Mouse (Mus musculus): Measurements from ENCODE around the gene Peli1.

Peli1 gene

DNA sequence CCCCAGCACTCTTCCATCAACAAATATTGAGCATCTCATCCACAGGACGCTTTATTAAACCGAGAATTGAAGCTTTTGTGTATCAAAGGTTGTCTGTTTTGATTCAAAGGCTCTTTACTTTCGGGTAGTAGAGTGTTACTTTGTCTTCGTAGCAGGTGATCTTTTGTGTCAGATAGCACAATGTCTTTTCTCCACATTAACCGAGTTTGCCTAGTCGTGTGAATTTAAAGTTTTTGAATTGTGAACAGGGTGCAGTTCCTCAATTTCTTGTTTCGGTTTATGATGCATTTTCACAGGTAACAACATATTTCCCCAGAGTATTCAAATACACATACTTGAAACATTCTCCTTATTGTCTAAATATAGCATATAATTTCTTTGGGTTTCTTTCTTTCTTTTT, 1.5 kb downstream of the Peli1 start:
- peak; percentile 30 to 50 for DNase-seq (ENCODE audit: low spot score in 2 of 2)

DNA sequence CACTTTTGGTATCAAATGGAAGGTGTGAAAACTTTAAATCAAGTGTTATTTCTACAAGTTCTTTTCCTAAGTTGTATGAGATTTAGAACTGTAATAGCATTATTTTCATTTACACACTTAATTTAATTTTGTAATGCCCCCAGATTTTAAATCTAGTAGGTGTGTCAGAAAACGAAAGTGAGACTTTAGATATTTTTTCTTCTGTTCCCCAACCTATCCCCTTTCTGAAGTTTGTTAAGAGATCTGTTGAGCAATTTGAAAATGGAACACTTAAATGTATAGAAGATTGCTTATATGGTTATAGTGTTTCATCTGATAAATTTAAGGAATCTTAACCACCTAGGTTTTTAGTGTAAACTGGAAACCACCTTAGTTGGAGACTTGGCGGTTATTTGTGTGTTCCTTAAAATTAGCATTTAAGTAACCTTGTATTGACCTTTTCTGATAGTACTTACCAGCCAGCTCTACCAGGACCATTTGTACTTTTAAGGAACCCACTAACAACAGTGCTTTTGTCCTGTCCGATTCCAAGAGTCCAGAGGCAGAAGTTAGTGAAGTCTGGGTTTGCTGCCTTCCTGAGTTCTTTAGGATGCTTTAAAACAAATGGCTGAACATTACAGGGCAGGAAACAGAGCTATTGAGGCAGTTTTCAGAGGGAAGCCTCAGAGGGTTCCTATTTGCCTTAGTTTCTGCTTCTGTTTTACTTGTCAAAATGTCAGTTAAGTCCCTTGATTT, 2.2 kb downstream of the Peli1 start:
- DNase-seq (ENCODE audit: low spot score in 2 of 2) = no peak

DNA sequence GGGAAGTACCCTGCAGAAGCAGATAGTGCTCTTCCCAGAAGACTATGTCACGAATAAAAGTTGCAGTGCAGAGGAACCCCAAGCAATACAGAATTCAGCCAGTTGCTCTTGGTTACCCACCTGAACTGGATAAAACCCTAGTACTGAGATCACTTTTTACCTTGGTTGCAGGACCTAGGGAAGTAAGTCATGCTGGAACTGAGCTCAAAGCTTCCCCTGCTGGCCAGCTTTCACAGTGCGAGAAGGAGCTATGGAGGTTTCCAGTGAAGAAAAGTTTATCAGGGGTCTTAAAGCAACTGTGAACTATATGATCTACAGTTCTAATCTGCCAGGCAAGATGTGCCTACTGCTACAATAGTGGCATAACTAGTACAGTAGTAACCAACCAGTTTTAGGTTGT, 5.5 kb downstream of the Peli1 start:
- DNase-seq (ENCODE audit: low spot score in 2 of 2) = no peak

DNA sequence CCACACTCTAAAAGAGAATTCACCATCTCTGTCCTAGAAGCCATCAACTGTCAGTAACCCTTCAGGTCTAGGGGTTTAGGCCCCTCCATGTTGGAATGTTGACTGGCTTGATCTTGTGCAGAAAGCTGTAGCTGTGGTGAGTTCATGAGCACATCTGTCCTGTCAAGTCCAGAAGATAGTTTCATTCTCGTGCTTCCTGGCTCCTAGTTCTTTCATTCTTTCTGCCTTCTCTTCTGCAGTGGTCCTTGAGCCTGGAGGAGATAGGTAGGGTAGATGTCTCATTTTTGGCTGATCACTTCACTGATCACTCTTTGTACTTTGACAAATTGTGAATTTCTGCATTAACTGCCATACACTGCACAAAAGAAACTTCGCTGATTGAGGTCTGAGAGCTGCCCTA, 7.4 kb downstream of the Peli1 start:
- no peak for DNase-seq (ENCODE audit: low spot score in 2 of 2)

DNA sequence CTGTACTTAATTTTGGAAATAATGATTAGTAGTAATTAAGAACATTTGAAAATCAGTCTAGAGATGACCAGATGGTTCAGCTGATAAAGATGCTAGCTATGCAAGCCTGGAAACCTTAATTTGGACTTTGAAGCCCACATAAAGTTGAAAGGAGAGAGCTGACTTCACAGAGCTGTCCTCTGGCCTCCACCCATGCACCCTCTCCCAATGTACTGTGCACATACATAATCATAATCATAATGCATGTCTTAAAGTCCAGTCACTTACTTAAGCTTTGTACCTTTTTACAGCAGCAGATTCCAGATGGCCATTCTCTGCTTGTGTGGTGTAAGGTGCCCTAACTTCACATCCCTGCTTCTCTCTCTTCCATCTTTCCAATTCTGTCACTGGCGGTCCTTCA, 9.6 kb downstream of the Peli1 start:
- DNase-seq (ENCODE audit: low spot score in 2 of 2) = no peak

DNA sequence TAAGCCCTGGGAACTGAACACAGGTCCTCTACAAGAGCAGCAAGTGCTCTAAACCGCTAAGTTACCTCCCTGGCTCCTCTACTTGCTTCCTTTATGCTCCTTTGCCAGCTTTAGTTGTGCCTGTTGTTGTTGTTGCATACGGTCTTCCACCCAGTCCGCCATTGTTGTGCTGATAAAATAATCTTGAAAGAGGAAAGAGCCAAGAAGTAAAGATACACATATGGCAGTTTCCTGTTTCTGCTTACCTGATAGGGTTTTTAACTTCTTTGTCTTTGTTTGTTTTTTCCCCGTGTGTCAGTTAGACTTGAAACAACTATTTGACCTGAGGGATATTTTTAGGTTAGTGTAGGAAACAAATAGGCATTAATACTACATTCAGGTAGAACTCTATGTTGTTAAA, 10.2 kb downstream of the Peli1 start:
- DNase-seq (ENCODE audit: low spot score in 2 of 2) = no peak

DNA sequence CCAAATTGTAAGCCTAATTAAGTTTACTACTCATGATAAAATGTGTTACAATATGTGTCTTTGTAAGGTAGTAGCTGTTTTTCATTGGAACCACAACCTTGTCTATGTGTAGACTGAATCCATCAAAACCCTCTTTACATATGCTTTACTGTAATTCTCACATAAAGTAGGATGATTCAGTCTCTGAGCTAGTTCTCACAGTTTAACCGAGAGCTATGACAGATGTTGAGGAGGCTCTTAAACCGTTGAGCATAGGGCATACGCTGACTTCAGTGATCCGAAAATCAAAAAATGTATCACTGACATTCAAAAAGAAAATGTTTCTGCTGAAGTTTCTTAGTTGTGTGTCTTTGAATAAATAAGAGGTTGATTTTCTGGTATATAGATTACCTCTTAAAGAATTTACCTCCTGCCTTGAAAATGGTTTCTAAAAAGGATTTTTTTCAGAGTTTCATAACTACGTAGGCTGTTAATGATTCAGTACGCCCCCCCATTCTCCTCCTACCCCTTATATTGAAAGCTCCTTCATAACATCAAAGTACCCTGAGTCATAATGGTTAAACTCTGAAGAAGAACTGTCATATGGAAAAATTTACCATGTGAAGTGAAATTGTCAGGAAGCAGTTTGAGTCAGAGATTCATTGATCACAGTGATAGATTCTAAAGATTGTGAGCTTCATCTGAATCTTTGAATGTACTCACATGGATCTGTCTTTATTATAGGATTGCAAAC, 11.3 kb downstream of the Peli1 start:
- no peak for DNase-seq (ENCODE audit: low spot score in 2 of 2)

DNA sequence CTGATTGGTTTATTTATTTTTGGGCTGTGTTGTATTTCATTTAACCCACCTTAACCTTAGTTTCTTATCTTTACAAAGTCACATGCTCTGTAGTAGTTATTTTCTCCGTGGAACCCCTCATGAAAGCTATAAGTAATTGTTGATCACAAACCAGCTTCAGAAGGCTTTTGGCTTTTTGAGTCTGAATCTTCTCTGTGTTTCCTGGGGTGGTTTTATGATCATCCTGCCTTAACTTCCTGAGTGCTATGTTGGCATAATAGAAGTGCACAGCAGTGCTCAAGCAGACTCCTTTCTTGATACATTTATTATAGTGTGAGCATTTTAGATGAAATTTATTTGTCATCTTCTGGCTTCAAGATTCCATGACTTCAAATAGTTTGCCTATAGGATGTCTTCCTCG, 12.1 kb downstream of the Peli1 start:
- DNase-seq (ENCODE audit: low spot score in 2 of 2) = no peak

DNA sequence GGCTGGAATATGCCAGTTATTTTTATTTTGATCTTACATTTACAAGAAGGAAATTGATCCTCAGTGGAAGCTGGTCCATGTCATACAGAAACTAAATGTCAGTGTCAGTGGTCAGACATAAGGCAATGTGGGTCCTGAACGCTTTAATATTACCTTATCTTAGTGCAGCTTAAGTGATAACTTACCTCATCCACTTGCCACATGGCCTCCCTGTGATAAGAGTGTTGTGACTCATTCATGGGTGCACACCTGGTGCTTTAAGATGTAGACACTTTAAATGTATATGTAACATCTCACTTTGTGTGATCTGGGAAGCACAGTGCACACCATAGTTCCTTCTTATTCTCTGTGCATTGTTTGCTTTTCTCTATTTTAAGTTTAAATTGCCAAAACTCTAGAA, 14.3 kb downstream of the Peli1 start:
- DNase-seq (ENCODE audit: low spot score in 2 of 2) = no peak

DNA sequence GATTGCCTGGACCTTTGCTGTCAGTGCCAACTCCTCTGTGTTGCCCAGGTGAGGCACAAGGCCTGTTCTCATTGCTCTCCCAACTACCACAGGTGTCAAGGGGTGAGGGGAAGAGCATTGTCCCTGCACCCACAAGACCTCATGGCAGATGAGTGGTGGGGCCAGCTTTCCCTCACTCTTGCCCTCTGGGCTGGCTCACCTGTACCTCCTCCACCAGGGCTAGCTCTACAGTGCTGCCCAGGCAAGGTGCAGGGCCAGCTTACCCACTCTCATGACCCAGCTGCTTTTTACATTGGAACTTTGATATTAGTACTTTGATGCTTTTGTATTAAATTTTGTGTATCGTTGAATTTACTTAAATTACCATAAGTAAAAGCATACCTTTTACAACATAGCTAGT, 16.0 kb downstream of the Peli1 start:
- no peak for DNase-seq (ENCODE audit: low spot score in 2 of 2)

DNA sequence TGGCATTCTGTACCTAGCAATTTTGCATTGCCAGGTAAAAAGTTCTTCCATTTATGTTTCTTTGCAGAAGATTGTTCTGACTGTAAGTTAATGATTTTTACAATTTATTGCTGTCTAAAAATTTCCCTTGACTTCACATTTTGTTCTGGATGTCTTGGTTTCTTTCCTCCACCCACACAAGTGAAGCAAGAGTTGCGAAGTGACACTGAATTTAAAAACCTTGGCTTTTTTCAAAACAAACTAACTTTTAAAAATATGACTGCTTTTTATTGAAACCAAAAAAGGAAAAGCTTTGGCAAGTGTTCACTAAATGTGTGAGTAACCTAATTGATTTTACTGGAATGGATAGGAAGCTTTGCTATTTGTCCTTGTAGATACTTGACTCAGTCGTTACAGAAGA, 18.2 kb downstream of the Peli1 start:
- no peak for DNase-seq (ENCODE audit: low spot score in 2 of 2)

DNA sequence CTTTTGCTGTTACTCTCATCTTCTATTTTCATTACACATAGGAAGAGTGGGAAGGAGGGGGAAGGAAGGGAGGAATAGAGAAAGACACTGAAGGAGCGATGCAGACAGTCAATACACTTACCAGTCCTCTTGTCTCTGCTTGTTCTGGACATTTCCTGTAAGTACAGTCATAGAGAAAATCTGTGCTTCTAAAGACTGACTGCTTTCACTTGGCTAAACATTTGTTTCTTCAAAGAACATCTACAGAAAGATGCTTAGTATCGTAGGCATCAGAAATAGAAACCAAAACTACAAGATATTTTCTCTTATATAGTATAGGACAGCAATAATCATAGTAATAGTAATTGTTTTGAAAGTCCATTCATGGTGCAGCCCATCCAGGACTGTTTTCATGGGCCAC, 23.4 kb downstream of the Peli1 start:
- no peak for DNase-seq (ENCODE audit: low spot score in 2 of 2)

DNA sequence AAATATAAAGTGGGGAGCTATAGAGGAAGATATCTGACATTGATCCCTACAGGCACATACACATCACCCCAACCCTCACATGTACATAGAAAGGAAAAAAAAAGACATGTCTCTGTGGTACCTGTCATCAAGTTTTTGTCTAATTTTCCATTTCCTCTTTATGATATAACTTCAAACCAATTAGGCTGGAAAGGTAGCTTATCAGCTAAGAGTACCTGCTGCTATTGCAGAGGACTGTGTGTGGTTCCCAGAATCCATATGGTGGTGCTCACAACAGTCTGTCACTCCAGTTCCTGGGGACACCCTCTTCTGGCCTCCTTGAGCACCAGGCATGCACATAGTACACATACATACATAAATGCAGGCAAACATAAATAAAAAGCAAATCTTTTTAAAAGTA, 24.7 kb downstream of the Peli1 start:
- DNase-seq (ENCODE audit: low spot score in 2 of 2) = no peak

DNA sequence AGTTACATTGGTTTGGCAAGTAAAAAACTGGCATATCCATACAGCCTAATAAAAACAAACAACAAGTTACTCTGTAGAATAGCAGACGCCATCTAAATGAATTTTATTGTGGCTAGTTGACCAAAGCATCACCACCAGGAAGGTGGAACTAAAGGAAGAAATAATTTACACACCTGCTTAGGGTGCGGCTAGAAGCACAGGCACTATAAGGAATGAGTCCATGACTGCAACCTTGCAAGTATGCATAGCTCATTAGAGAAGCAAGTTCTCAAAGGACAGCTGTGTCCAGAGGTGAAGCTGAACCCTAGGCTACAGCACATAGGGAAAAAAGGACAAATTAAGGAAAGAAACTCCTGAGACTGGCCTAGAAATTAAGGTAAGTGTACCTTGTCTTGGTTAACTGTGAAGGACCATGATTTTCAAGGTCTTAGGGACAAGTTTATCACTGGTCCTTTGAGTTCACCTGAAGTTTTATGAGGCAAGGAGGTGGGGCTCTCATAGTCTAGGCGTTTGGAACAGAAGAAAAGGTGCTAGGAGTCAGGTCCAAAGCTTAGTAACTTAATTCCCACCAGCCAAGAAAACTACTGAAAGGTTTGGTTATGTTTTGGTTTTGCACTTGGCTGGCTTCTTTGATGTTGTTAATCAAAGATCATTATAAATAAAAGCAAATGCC, 25.7 kb downstream of the Peli1 start:
- no peak for DNase-seq (ENCODE audit: low spot score in 2 of 2)

DNA sequence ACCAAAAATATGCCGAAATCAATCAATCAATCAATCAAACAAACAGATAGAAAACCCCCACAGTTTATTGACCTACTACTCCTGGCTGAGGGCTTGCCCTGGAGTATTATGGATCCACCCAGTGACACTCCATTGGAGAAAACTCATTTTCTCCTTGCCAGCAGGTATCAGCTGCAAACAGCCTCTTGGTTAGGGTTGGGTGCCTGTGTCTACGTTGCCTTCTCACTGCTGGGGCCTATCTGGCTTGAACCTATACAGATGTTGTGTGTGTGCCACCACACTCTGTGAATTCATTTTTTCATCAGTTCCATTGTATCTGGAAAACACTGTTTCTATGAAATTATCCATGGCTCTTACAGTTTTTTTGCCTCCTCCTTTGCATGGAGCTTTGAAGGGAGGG, 30.6 kb downstream of the Peli1 start:
- no peak for DNase-seq (ENCODE audit: low spot score in 2 of 2)

DNA sequence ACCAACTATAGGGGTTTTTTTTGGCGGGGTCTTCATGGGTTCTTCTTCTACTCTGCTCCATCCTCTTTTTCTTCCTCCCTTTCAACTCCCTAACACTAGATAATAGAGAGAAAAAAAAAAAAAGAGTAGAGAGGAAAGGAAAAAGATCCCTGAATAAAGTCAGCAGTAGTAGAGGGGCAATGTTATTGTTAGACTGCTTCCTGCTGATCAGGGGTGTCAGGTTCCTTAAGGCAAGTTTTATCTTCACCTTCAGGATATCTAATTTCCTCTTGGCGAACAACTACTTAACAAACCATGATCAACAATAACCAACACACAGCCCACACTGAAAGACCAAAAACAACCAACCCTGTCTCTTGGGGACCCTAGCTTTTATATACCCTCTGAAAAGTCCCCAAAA, 31.3 kb downstream of the Peli1 start:
- no peak for DNase-seq (ENCODE audit: low spot score in 2 of 2)

DNA sequence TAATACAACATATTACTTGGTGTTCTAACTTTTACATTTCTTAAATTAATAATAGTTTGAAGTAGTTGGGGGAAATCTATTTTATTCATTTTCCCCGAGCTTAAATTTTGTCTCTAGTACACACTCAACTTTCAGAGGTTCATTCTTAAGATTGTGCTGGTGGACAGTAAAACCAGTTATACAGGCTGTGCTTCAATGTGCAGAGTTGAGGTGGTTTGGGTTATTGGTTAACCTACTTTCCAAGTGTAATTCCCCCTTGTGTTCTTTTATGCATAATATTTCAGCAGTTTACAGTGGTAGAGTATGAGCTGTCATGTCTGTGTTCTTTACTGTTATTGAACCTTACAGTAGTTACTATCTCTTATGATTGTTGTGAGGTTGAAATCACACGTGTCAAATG, 40.6 kb downstream of the Peli1 start:
- DNase-seq (ENCODE audit: low spot score in 2 of 2) = no peak

DNA sequence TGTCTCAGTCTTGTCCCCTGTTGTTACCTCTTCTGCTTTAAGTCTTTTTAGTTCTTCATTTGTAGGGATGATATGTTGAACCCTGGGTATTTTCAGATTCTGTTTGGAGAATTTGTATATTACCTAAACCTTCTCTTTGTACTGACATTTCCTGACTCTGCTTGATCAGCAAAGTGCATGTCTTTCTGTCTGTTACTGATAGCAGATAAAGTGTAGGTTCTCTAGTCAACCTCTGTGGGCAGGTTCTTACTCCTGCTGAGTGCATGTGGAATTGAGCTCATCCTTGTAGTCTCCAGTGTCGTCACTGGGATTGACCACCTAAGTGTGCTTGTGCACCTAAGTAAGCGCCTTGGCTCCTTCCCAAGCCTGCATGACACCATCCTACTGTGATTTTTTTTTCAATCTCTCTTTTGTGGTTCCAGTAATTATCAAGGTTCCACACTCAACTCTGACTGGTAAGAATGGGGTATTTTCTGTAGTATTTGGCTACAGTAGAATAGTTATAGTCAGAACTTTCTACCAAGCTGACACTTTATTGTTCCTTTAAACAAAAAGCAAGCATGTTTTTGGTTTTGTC, 43.9 kb downstream of the Peli1 start:
- DNase-seq (ENCODE audit: low spot score in 2 of 2) = no peak

DNA sequence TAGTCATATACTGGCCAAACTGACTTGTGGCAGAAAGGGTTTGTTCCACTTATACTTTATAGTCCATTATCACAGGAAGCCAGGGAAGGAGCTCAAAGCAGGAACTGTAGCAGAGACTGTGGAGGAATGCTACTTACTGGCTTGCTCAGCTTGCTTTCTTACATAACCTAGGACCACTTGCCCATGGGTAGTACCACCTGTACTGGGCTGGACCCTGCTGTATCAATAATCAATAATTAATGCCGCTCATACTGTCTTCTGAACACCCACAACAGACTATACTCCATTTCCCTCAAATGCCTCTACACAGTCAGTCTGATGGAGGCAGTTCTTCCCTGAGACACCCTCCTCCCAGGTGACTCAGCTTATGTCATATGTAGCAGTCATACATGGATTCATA, 48.4 kb downstream of the Peli1 start:
- DNase-seq (ENCODE audit: low spot score in 2 of 2) = no peak

DNA sequence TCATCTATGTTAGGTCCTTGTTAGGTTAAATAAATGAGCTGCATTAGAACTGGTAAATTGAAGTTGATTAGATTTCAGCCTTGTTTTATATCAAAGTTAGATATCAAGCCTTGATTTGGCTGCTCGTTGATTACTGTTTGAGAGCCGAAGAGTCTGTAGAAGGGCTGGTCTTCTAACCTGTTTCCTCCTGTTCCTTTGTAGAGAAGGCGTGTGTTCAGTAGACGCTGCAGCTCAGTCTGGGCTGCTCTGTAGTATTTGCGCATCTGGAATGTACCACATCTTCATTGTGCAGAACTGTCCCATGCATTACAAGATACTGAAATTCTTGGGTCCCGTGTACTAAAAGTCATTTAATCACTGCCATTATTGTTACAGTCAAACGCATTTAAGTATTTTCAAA, 50.2 kb downstream of the Peli1 start:
- DNase-seq (ENCODE audit: low spot score in 2 of 2) = no peak

DNA sequence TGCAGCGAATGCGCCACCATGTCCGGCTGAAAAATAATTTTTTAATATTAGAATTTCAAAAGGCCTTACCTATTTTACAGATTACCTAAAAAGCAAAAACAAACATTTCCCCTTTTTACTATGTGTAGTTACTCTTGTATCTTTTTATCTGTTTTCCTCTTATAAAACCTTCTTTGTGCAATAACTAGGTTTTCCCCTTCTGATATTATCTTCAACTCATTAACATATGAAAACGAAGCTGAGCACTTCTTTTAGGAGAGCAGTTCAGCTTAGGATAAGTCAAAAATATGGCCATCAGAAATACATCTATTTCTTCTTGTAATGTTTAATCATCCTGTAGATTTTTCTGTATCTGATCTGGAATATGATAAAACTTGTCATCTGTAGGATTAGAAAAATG, 50.7 kb downstream of the Peli1 start:
- no peak for DNase-seq (ENCODE audit: low spot score in 2 of 2)

DNA sequence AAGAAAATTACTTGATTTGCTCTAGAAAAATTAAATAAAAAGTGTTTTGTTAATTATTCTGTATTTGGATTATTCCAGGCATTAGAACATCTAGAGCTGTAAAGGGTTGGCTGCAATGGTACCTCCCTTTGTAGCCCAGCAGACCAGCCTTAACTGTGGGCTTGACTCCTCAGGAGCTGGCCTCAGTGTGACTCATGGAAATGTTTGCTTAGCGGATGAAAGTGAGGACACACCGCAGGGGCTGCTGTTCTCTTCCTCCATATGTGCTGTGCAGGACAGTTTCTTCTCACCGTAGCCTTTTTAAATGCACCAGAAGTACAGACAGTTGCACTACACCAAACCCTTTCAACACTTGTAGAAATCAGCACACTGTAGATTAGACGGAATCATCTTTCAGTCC, 58.4 kb downstream of the Peli1 start:
- DNase-seq (ENCODE audit: low spot score in 2 of 2) = no peak

DNA sequence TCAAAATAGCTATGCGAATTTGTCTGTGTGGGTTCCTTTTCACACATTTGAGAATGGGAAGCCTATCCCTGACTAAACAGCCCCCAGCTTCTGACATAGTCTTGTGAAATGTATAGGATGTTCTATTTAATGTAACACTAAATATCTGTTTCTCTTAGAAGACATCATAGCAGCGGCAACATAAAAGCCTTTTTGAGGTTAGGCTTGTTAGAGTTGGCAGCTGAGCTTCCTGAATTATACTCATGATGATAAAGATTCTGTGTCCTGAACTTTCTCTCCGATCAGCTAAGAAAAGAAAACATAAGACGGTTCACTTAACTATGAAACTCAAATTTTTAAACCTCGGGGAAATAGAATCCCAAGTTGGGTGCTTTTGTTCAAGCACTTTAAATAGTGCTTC, 59.2 kb downstream of the Peli1 start:
- no peak for DNase-seq (ENCODE audit: low spot score in 2 of 2)

Measured in spleen, postnatal 36 days (tissue).